Mouse (Mus musculus) urinary bladder, postnatal 36 days (tissue): Measurements from ENCODE around the gene Fstl1.
A peak's percentile ranks its signal among the peaks of the same experiment; 100 is the strongest.

Experiments used
- DNase-seq, 2 experiments: peaks; one replicate each; pipeline ENCODE4 v3.0.0; 2022; ENCODE audit warnings: low spot score in 2 of 2, mixed read lengths in 1 of 2

Fstl1 gene

DNA sequence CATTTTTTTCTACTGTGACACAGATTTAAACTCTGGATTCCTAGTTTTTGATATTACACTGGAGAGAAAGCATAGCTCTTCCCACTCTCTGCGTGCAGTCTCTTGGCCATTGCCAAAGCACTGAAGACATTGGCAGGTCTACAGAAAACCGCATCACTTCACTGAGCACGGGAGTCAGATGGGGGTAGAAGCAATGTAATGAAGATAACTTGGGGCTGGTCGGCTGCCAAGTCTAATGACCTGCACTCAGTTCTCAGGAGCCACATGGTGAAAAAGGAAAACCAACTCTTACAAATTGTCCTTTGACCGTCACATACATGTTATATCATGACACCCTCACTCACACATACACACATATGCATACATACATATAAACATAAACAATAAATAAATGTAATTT is 47.3 kb downstream of the Fstl1 start:
- DNase-seq: no peak

DNA sequence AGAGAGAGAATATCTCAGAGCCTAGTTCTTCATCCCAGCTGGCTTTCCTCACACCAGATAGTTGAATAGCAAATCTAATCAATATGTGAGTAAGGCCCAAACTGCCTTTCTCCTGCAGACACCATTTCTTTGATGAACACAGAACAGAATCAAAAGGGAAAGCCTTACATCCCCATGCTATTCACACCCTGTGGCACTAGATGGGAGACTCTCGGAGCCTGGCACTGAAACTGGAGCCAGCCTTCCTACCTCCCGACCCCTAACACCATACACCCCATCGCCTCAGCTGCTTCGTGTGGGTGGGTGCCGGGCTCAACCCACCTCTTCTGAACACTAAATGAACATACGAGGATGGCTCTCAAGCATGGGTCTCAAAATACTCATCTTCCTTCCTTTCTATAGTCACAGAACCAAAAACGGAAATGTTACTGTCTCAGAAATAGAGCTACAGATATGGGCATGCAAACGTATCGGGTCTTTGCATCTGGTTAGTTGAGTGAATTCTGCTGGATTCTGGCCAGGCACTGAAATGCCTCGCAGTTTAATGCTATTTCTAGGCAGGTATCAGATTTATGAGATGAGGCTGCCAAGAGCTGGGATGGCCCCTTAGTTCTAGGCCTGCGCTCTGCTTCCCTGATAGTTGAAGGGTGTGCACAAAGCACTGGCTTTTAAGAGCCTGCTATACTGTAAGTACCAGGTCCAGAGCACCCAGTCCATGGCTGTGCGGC is 48.3 kb downstream of the Fstl1 start:
- no peak for DNase-seq

DNA sequence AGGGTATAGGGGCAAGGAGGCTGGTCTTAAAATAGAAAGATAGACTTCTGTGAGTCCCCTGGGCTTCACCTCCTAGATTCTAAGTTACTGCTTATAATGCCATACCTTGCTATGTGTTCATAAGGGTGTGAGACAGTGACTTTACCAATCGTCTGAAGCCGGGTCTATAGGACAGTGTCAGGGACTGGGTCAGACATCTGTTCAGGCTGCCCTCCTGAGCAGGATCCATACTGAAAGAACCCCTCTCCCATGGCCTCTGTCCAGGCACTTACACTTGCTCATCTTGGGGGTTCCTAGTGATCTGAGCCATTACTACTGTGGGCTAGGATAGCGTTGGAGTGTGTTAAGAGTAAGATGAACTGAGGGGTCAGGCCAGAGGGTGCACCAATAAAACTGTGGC is 49.6 kb downstream of the Fstl1 start:
- no peak for DNase-seq

DNA sequence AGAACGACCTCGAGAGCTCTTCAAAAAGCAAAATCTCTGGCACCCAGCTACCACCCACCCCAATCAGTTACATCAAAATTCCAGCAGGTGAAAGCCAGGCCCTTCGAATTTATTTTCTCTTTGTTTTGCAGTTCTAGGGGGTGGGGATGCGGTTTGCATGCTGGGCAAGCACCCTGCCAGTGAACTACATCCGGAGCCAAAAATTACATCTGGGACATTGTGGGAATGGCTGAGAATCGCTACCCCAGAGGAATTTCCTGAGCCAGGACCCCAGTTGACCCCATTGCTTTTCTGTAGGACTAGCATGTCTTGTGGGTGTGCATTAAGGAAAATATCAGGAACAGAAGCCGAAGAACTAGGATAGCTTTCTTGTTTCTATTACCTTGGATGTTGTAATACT is 54.4 kb downstream of the Fstl1 start:
- no peak for DNase-seq

DNA sequence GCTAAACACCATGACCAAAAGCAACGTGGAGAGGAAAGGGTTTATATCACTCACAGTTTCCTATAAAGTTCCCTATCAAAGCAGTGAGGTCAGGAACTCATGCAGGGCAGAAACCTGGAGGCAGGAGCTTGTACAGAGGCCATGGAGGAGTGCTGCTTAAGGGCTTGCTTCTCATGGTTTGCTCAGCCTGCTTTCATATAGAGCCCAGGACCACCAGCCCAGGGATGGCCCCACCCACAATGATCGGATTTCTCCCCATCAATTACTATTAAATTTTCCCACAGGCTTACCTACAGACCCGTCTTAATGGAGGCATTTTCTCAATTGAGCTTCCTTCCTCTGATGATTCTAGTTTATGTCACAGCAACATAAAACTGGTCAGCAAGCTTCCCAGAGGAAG is 60.9 kb downstream of the Fstl1 start:
- DNase-seq: no peak

DNA sequence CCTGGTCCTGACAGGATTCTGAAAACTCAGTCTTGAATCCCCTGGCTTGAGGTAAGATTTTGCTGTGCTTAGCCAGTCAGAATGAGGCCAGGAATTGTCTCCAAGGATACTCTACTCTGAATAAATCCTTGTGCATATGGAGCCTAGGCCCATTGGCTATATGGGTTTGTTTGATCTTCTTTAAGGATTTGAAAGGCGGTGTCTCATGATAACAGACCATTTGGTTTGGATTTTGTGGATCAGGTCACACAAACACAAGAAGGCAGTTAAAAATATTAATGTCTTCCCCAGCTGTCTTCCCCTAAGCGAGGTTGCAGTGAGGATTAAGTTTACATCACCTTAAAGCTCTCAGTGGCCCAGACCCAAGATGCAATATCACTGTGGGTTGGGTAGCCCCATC is 65.8 kb downstream of the Fstl1 start:
- no peak for DNase-seq

DNA sequence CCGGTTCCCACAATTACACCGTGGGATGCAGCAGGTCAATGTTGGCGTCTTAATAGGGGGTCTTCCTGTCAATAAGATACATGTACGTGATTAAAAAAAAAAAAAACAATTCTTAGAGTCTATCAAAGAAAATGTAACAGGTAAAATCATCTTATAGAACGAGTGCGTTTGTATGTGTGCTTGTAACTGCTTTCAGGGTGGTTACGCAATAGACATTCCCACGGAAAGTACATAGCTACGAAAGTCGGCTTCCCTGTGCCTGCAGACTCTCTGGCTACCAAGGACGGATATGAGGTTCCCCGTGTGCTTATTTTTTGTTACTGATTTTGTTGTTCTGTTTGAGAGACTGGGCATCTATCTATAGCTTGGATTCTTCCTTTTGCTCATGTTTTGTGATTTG is 67.1 kb downstream of the Fstl1 start:
- DNase-seq: no peak

- DNase-seq: no peak
Measured at GRCm38 (mm10) chr16:37845202-37845925, 68.7 kb downstream of the Fstl1 start.

DNA sequence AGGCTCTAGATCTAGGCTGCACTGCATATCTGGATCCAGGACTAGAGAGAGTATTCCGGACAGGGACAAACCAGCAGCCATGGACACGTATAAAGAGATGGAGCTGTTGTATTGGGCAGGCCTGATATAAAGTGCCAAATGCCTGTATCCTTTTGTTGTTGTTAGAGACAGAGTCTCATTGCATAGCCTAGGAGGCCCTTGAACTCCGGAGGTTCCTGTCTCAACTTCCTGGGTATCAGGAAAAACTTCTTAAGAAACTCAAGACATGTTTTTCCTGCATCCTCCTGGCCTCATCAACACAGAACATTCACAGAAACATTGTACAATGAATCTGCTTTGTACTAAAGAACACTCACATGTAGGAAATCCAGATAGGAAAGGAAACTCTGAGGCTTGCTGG is 70.4 kb downstream of the Fstl1 start:
- no peak for DNase-seq

GRCm38 (mm10) chr16:37851366-37851765 is 74.7 kb downstream of the Fstl1 start:
- no peak for DNase-seq

GRCm38 (mm10) chr16:37853279-37853678 is 76.6 kb downstream of the Fstl1 start:
- DNase-seq: no peak

DNA sequence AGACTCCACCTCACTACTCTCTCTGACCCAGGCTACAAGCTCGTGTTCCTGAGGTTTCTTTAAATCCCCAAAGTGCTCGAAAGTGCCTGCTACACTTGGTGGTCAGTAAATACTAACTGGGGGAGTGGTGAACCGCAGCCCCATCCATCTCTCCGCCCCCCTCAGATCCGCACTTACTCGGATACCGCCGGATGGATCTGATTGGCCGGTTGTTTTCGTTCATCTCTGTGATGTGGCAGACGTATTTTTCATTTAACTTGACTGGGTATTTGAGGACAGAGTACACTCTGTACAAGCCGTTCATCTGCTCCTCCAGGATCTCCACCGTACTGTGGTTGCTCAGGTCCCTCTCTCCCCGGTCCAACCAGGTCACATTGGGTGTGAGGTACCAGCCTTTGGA is 77.4 kb downstream of the Fstl1 start:
- no peak for DNase-seq

DNA sequence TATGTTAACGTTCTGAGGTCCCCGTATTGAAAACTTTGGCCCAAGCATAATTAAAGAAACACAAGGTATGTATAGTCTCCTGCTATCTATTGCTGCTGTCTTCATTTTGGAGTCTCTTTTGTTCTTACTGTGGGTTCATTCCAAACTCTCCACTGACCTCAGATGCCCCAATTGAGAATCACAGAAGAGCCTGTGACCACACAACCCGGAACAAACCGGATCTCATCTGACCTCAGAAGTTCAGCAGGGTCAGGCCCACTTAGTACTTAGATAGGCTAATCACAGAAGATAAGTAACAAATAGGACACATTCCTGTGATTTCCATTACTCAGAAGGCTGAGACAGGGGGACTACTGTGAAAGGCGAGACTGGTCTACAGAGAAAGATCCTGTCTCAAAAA is 77.9 kb downstream of the Fstl1 start:
- DNase-seq: no peak

GRCm38 (mm10) chr16:37855583-37855982 is 78.9 kb downstream of the Fstl1 start:
- no peak for DNase-seq

- no peak for DNase-seq
Measured at GRCm38 (mm10) chr16:37856327-37856726, 79.7 kb downstream of the Fstl1 start.

GRCm38 (mm10) chr16:37857495-37857894 is 80.8 kb downstream of the Fstl1 start:
- no peak for DNase-seq

DNA sequence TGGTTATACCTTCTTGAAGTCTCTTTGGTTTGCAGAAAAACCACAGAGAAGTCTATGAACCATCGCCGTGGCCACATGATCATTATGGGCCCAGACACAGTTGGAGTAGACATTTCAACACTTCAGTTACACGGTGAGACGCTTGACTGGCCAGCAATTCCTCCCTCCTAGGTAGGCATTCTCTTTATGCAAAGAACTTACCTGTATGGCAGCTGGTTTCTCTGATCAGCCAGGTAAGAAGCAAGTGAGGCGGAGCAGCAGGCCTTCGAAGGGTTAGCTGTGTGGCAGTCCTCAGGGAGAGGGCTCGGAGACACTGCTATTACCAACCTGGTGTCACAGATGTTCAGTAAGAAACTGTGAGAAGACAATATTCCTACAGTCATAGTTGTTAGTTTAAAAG is 83.5 kb downstream of the Fstl1 start:
- no peak for DNase-seq

DNA sequence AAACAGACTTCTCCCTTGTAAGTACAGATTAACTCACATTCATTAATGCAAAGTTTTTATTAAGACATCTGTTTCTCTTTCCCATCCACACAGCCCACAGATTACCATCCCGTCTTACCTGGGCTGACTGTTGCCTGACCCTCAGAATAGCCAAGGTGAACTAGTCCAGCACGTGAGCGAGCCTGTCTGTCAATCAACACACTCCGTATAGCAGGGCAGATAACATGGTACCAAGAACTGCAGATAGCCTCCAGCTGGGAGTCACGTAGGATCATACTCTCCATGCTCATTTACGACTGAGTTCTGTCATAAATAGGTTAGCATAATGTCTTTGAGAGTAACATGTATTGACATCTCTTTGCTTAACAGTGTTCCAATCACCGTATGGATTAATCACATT is 84.4 kb downstream of the Fstl1 start, which contains the start of gene Gm36028:
Gm36028 (minus strand) TSS at position 118 of the 400 bp plus-strand sequence.
- no peak for DNase-seq

- DNase-seq: no peak
Measured at GRCm38 (mm10) chr16:37863876-37864275, 87.2 kb downstream of the Fstl1 start.

- no peak for DNase-seq
Measured at GRCm38 (mm10) chr16:37865841-37866240, 89.2 kb downstream of the Fstl1 start.

DNA sequence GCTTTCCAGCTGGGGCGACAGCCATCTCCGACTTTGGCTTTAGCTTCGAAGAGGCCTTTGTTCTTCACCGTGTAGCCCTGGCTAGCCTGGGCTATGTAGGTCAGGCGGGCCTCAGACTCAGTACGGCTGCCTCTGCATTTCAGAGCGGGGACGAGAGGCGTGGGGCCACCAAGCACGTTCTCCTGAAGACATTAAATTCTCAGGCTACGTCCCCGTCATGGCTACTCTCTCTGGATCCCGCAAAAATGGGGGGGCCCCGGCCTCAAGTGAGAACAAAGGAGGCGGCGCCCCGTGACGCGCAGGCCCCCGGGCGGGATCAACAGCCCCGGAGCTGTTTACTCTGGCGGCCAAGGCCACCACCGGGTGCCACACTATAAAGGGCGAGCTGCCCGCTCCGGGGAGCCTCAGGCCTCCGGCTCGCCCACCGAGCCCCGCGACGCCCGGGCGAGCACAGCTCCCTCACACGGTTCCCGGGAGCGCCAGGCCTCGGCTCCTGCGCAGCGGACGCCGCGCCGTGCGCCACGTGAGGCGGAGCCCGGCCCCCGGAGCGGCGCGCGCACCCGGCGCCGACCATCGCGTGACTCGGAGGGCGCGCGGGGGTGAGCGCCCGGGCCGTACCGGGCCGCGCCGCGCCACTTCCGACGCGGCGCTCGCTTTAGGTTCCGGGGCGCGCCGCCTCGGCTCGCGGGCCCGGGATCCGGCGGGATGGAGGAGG is 91.3 kb downstream of the Fstl1 start, which contains the start of gene Lrrc58:
Lrrc58 (plus strand) TSS at position 599 of the 715 bp plus-strand sequence.
- peak; percentile 78 to 81 for DNase-seq
